Mouse (Mus musculus) kidney, adult 2 months (tissue): ENCODE results near the gene Uqcr11. TPM values are rescaled to one million over a fixed set of nuclear protein-coding genes. Genes with fewer than 3 reads are reported as not detected.

Experiments
- DNase-seq: peaks from one replicate; pipeline ENCODE4 v3.0.0; 2021
- H3K27ac ChIP-seq: fragments of 200-500 bp; 2 replicates; pipeline ENCODE4 v1.5.1; 2012; ENCODE audit warnings: low read depth, low read length, control low read depth, inconsistent platforms; ENCODE audit not compliant: insufficient read depth
- H3K27me3 ChIP-seq: fragments of 200-500 bp; replicated peaks from 2 replicates; pipeline ENCODE4 v1.6.1; 2012; ENCODE audit warnings: mild to moderate bottlenecking, moderate library complexity, low read length, inconsistent platforms; ENCODE audit not compliant: control insufficient read depth, insufficient read depth
- H3K36me3 ChIP-seq: fragments of 200-500 bp; 2 replicates; pipeline ENCODE4 v1.6.1; 2012; ENCODE audit warnings: mild to moderate bottlenecking, moderate library complexity, low read length, inconsistent platforms; ENCODE audit not compliant: control insufficient read depth, insufficient read depth
- H3K4me1 ChIP-seq: fragments of 200-500 bp; 2 replicates; pipeline ENCODE4 v1.6.1; 2011; ENCODE audit warnings: low read length; ENCODE audit not compliant: control insufficient read depth, insufficient read depth
- H3K4me3 ChIP-seq: fragments of 200-500 bp; 2 replicates; pipeline ENCODE4 v1.5.1; 2011; ENCODE audit warnings: mild to moderate bottlenecking, low read depth, low read length, control low read depth; ENCODE audit not compliant: insufficient read depth
- CTCF ChIP-seq: fragments of 200-500 bp; conservative IDR thresholded peaks from 2 replicates; pipeline ENCODE4 v1.5.1; 2011; ENCODE audit warnings: low read depth, mild to moderate bottlenecking, control low read depth, low read length, moderate library complexity, mixed read lengths; ENCODE audit not compliant: insufficient read depth, insufficient read length
- POLR2A ChIP-seq: fragments of 200-500 bp; IDR thresholded peaks from one replicate; pipeline ENCODE4 v1.6.1; 2011; ENCODE audit warnings: low read depth, low read length, control low read depth
- WGBS: fragments of 180-500 bp; shearing (Covaris S2); methylation state at CpG from one replicate; pipeline ENCODE4 v1.1.7; 2018; 5-methylcytosine and 5-hydroxymethylcytosine counted together
- polyA plus RNA-seq: library from polyadenylated mRNA; depleted of rRNA; stranded (reverse); fragments of >200 nt; gene quantifications from 2 replicates; pipeline ENCODE4 v1.2.3, GENCODE M21; 2012

The Uqcr11 gene
- polyA plus RNA-seq, 1 experiment, result 3,968 TPM

GRCm38 (mm10) chr10:80430375-80430980 lies 23.8 kb upstream of the Uqcr11 start:
- Histone ChIP-seq H3K27me3 (no peaks in the 10 kb centered on the region), H3K27ac (no peak overlapping the region), H3K4me1 (0 out of 2 replicates have a peak, but pooled peaks cover 8% of the 10 kb centered on the region), H3K4me3 (no peak overlapping the region), H3K36me3 (no peaks in the 10 kb centered on the region)
- DNase-seq, result no peak
- WGBS, result 53% methylated on average over 7 of the region's 8 CpGs
- TF ChIP-seq CTCF (no peak), POLR2A (no peak)

GRCm38 (mm10) chr10:80429800-80430199 lies 23.2 kb upstream of the Uqcr11 start:
- Histone ChIP-seq H3K4me3 (no peak overlapping the region), H3K27me3 (no peaks in the 10 kb centered on the region), H3K36me3 (no peaks in the 10 kb centered on the region), H3K4me1 (0 out of 2 replicates have a peak, but pooled peaks cover 8% of the 10 kb centered on the region), H3K27ac (no peak overlapping the region)
- DNase-seq, result no peak
- 65% methylated on average over 8 of the region's 8 CpGs for WGBS
- no peak for TF ChIP-seq POLR2A

- no peak overlapping the region for H3K27ac ChIP-seq
- H3K4me3 ChIP-seq, result no peak overlapping the region
- no peaks in the 10 kb centered on the region for H3K36me3 ChIP-seq
- DNase-seq, result no peak
- H3K4me1 ChIP-seq, result no peaks in the 10 kb centered on the region
- WGBS, result 93% methylated on average over 3 of the region's 3 CpGs
- TF ChIP-seq CTCF (no peak), POLR2A (no peak)
- no peaks in the 10 kb centered on the region for H3K27me3 ChIP-seq
Measured at GRCm38 (mm10) chr10:80425041-80425440, 18.4 kb upstream of the Uqcr11 start.

- no peak overlapping the region for H3K27ac ChIP-seq
- no peaks in the 10 kb centered on the region for H3K27me3 ChIP-seq
- WGBS, result 57% methylated on average over 4 of the region's 4 CpGs
- DNase-seq, result no peak
- TF ChIP-seq POLR2A (no peak), CTCF (no peak)
- no peaks in the 10 kb centered on the region for H3K4me1 ChIP-seq
- H3K4me3 ChIP-seq, result no peak overlapping the region
- H3K36me3 ChIP-seq, result no peaks in the 10 kb centered on the region
Measured at GRCm38 (mm10) chr10:80423562-80423961, 16.9 kb upstream of the Uqcr11 start.

- WGBS, result 87% methylated on average over 9 of the region's 9 CpGs
- H3K4me3 ChIP-seq, result no peak overlapping the region
- H3K27ac ChIP-seq, result no peak overlapping the region
- H3K27me3 ChIP-seq, result no peaks in the 10 kb centered on the region
- TF ChIP-seq CTCF, result no peak
- TF ChIP-seq POLR2A, result no peak
- no peaks in the 10 kb centered on the region for H3K4me1 ChIP-seq
- peaks cover 1% of the 10 kb centered on the region; the same call in 1 of the 2 replicates for H3K36me3 ChIP-seq
- no peak for DNase-seq
Measured at GRCm38 (mm10) chr10:80421651-80422472, 15.2 kb upstream of the Uqcr11 start.

- Histone ChIP-seq H3K27me3 (no peaks in the 10 kb centered on the region), H3K4me1 (no peaks in the 10 kb centered on the region), H3K27ac (no peak overlapping the region), H3K36me3 (peaks cover 1% of the 10 kb centered on the region; the same call in 1 of the 2 replicates), H3K4me3 (no peak overlapping the region)
- no peak for DNase-seq
- 92% methylated on average over 8 of the region's 8 CpGs for whole genome bisulfite sequencing
- TF ChIP-seq POLR2A, result no peak
- no peak for TF ChIP-seq CTCF
Measured at GRCm38 (mm10) chr10:80421208-80421607, 14.6 kb upstream of the Uqcr11 start.

GRCm38 (mm10) chr10:80420729-80421128 lies 14.1 kb upstream of the Uqcr11 start:
- Histone ChIP-seq H3K27me3 (no peaks in the 10 kb centered on the region), H3K27ac (no peak overlapping the region), H3K4me1 (no peaks in the 10 kb centered on the region), H3K36me3 (peaks cover 1% of the 10 kb centered on the region; the same call in 1 of the 2 replicates), H3K4me3 (no peak overlapping the region)
- WGBS, result 93% methylated on average over 10 of the region's 10 CpGs
- DNase-seq, result no peak
- TF ChIP-seq POLR2A (no peak), CTCF (no peak)
